Mouse (Mus musculus) c-Kit-negative CD71-positive TER-119-positive erythroid progenitor cells, embryonic 14.5 days (primary cell): ENCODE results near the gene Mpzl3.

Source experiments
- DNase-seq: peaks from one replicate; pipeline ENCODE4 v3.0.0-alpha.2; 2013; ENCODE audit warnings: low read depth, low spot score

Gene Mpzl3

GRCm38 (mm10) chr9:45102528-45102927, 47.5 kb downstream of the Mpzl3 start:
- no peak for DNase-seq

DNA sequence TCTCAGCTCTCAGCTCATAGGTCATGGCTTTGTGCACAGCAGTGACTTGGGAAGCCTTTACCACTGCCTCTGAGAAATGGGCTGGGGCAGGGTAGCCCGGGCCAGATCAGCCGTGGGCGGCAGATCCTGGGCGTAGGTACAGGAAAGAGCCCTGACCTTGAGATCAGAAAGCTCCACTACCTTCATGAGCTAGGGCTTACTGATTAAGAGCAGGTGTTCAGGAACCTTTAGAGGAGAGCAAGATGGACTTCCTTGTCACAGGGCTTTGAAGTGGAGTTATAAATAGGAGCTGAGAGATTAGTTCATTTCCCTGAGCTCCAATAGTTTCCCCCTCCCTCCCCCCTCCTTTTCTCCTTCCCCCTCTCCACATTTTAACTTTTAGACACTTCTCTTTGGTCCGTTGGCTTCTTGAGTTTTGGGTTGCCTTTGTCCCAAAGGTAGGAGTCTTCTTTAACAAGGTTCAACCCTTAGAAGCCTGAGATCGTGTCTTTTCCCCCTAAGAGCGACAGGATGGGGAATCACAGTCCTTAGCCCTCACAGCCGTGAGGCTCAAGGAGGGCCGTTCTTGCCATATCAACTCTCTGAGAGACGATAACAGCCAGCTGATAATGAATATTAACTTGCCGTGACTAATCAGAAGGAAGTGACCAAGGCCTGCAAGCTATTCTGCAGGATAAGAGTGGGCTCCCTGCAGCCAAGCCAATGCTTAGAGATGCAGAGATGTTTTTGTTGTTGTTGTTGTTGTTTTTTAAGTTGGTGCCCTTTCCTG, 48.4 kb downstream of the Mpzl3 start:
- DNase-seq = no peak

GRCm38 (mm10) chr9:45105596-45106374, 50.8 kb downstream of the Mpzl3 start:
- DNase-seq = no peak

GRCm38 (mm10) chr9:45115706-45116105, 60.7 kb downstream of the Mpzl3 start:
- DNase-seq = no peak

GRCm38 (mm10) chr9:45116819-45117218, 61.8 kb downstream of the Mpzl3 start:
- DNase-seq = no peak

DNA sequence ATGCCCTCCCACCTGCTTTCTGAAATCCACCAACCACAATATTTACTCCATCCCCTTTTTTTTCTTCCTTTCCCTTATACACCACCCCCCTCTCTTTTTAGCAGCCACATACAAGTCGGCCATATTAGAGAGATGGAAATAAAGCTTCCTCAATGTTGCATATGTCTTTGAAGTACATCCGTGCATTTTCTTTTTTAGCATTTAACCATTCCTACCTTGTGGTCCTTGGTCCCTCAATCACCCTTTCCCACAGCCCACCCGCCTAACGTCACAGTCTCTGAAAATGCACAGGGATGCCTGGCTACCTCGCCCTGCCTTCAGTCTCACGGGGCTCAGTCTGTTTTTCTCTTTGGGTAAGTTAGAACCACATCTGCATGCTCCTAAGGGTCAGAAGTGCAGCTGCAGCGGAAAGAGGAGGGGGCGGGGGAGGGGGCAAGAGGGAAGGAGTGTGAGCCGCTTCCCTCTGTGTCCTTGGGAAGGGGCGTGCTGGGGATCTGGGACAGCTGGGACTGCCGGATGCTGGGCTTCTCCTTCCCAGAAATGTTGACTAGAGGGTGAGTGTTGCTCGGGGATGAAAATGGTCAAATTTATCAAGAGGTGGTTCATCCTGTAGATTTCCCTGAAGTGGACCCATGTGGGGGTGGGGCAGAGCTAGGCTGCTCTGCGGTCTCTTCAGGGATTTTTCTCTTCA, 62.9 kb downstream of the Mpzl3 start, which contains the start of gene Scn2b:
Gene Scn2b (plus strand): TSS at position 42 of the 691 bp plus-strand sequence.
- no peak for DNase-seq

DNA sequence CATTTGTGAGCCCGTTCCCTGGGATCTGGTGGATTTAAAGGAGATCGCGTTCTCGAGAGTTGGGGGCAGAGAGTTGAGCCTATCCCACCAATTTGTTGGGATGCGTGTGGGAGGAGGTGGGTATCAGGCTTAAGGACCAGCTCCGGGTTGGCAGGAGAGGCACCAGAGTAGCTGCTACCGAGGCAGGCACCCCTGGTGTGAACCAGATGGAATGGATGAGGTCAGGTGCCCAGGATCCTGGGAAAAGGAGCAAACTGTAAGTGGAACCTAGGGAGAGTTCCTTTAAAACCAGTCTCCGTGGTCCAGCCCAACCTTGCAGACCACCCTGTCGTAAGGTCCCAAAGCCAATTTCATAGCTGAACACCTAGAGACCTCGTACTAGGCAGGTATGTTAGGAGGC, 63.6 kb downstream of the Mpzl3 start:
- no peak for DNase-seq

DNA sequence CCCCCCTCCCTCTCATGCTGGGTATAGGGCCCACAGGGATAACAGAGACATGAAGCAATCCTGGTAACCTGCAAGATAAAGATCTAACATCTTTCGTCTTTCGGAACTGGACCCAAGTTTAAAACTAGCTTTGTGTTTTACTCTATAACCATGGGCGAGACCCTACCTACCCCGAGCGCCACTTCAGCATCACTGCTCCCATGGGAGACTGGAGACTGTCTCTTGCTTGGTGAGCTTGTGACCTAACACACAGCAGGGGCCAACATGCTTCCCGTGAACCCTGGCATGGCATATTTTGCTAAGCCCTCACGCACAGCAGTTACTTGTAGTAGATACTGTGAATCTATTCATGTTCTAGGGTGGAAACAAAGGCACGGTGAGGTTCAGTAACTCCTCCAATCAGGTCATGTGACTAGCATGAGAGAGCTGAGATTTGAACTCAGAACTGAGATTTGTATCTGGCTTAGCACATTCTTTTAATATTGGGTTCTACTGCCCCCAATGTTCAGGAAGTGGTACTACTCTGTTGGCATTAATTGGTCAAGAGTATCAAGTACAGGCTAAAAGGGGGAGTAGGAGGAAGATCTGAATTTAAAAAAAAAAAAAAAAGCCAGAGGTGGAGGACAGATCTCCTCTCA, 64.4 kb downstream of the Mpzl3 start:
- DNase-seq = no peak

DNA sequence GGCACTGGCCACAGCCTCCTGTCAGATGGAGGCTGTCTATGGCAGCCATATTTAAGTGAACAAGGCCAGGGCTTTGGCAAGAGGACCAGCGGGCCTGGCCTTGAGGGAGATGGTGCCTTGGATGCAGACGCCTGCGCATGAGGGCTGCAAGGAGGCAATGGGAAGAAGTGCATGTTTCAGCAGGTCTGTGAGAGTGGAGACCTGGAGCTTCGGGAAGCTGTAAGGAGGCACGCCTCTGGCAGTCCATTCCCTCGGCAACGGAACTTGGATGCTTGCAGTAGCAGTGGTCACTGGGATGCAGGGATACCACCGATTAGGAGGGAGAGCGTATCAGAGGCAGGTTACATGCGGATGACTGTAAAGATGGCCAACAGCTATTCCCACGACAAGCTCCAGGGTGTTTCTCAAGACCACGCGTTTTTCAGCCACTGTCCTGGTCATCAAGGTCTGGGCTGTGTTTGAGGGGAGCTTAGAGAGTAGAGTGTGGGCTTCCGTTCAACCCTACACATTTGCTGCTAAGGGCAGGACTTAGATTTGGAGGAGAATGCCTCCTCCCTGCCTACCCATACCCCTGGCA, 65.1 kb downstream of the Mpzl3 start:
- DNase-seq = no peak

- DNase-seq = no peak
These were observed 65.6 kb downstream of the Mpzl3 start for GRCm38 (mm10) chr9:45120567-45120966.

DNA sequence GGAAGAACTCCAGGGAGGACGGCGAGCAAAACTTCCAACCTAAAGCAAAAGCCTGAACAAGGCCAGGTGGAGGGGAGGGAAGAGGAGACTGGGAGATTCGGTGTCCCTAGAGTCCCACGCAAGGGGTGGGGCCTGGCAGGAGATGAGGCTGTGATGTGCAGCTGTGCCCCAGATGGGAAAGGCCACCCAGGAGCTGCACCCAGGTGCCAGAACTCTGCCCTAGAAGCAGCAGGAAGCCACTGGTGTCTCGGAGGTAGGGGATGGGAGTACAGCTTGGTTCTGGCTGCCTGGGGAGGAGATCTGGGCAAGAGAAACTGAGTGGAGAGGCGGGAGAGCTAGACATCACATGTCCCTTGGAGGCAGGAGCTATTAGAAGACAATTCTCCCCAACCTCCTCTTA, 66.0 kb downstream of the Mpzl3 start:
- no peak for DNase-seq

GRCm38 (mm10) chr9:45121769-45122168, 66.8 kb downstream of the Mpzl3 start:
- DNase-seq = peak; percentile 2

GRCm38 (mm10) chr9:45122209-45122761, 67.3 kb downstream of the Mpzl3 start:
- no peak for DNase-seq

DNA sequence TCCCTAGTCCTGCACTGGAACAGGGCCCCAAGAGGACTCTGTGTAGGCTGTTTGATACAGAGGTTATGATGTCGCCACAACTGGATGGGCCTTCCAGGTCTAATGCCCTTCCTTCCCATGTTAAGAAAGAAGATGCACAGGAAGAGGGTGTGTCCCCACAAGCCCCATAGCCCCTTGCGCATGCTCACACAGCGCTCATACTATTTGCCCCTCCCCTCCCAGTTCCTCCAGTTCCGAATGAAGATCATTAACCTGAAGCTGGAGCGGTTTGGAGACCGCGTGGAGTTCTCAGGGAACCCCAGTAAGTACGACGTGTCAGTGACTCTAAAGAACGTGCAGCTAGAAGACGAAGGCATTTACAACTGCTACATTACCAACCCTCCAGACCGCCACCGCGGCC, 70.2 kb downstream of the Mpzl3 start:
- DNase-seq = no peak

- DNase-seq = no peak
These were observed 72.0 kb downstream of the Mpzl3 start for GRCm38 (mm10) chr9:45126941-45127340.
